24 mouse cellular contexts compared by ENCODE assay signal in genomic region chr16:52498757-52499335, GRCm38 (mm10). TPM values are rescaled to one million over a fixed set of nuclear protein-coding genes. Genes with fewer than 3 reads are reported as not detected.
A peak's percentile ranks its signal among the peaks of the same experiment; 100 is the strongest.
DNase-seq lines count a peak whose midpoint lies in the region; ATAC-seq and TF ChIP-seq lines count a peak whose summit lies in the region.
"Had no signal": no experiment of that assay in that cellular context is flagged by ENCODE, and none has a peak within 500 bp of the region (broad histone marks: within the 10 kb centered on the region; RNA-seq: fewer than 3 reads in every experiment).

No protein-coding gene starts in this region.

- no peak overlapping the region for H3K4me3 ChIP-seq in forebrain, embryonic 14.5 days (ENCODE audit: low read depth, low read length)
- no peak overlapping the region for H3K4me3 ChIP-seq in forebrain, embryonic 10.5 days
- no peak overlapping the region for H3K4me3 ChIP-seq in kidney, postnatal 0 days (replicated peaks; ENCODE audit: low read depth, low read length)
- H3K4me3 ChIP-seq in forebrain, postnatal 0 days (ENCODE audit: low read depth, low read length) = no peak overlapping the region
- no peak overlapping the region for H3K4me3 ChIP-seq in heart, embryonic 11.5 days (ENCODE audit: low read depth, low read length)
- H3K4me3 ChIP-seq: embryonic facial prominence, embryonic 13.5 days; embryonic facial prominence, embryonic 15.5 days; erythroblast, embryonic 14.5 days had no signal

- TF ChIP-seq CTCF in kidney, postnatal 0 days (IDR thresholded peaks at IDR 0.05; ENCODE audit: low read depth) = no peak
- no peak for TF ChIP-seq CTCF in brain, embryonic 14.5 days (IDR thresholded peaks at IDR 0.05; ENCODE audit: borderline replicate concordance, extremely low read depth, insufficient read depth, insufficient read length)
- TF ChIP-seq CTCF in forebrain, postnatal 0 days (IDR thresholded peaks at IDR 0.05; ENCODE audit: low read depth) = no peak

- TF ChIP-seq POLR2A in brain, embryonic 14.5 days (IDR thresholded peaks at IDR 0.05; ENCODE audit: borderline replicate concordance, extremely low read depth, insufficient read depth, insufficient read length, poor library complexity, severe bottlenecking) = no peak

- H3K9ac ChIP-seq in forebrain, embryonic 14.5 days (ENCODE audit: low read length) = no peak overlapping the region
- no peak overlapping the region for H3K9ac ChIP-seq in kidney, postnatal 0 days (ENCODE audit: low read depth, low read length)
- no peak overlapping the region for H3K9ac ChIP-seq in forebrain, postnatal 0 days
- H3K9ac ChIP-seq in heart, embryonic 11.5 days (ENCODE audit: low read depth, low read length) = no peak overlapping the region
- H3K9ac ChIP-seq: embryonic facial prominence, embryonic 13.5 days; embryonic facial prominence, embryonic 15.5 days had no signal

- no peak overlapping the region for H3K4me2 ChIP-seq in forebrain, embryonic 14.5 days (ENCODE audit: low read length)
- no peak overlapping the region for H3K4me2 ChIP-seq in kidney, postnatal 0 days (ENCODE audit: low read length)
- H3K4me2 ChIP-seq in forebrain, postnatal 0 days (ENCODE audit: low read depth) = no peak overlapping the region
- H3K4me2 ChIP-seq in heart, embryonic 11.5 days = no peak overlapping the region
- H3K4me2 ChIP-seq: embryonic facial prominence, embryonic 13.5 days; embryonic facial prominence, embryonic 15.5 days had no signal

- DNase-seq in forebrain, embryonic 14.5 days (ENCODE audit: low spot score) = peak; percentile 60
- DNase-seq in forebrain, embryonic 10.5 days (ENCODE audit: extremely low spot score, low spot score) = no peak
- DNase-seq in kidney, postnatal 0 days (ENCODE audit: low spot score) = peak; percentile 12
- no peak for DNase-seq in kidney, postnatal 10 days
- peak; percentile 64 for DNase-seq in brain, embryonic 14.5 days (ENCODE audit: low read depth)
- DNase-seq in forebrain, postnatal 0 days = peak; percentile 30
- no peak for DNase-seq in layer of hippocampus, adult 9-11 months
- DNase-seq: adrenal gland, adult 8-10 months; adrenal gland, postnatal 14 days; adrenal gland, postnatal 36 days; cerebellum, adult 11 months; cerebellum, adult 18-20 months; cerebellum, adult 8-10 months; cerebellum, adult 9-11 months; cerebellum, postnatal 14 days; cerebellum, postnatal 36 days; embryo, embryonic 11 days had no signal

- no peaks in the 10 kb centered on the region for H3K4me1 ChIP-seq in forebrain, embryonic 14.5 days (ENCODE audit: control insufficient read depth, insufficient read depth, low read length)
- no peaks in the 10 kb centered on the region for H3K4me1 ChIP-seq in forebrain, embryonic 10.5 days
- no peaks in the 10 kb centered on the region for H3K4me1 ChIP-seq in kidney, postnatal 0 days (replicated peaks; ENCODE audit: insufficient read depth, low read length)
- no peaks in the 10 kb centered on the region for H3K4me1 ChIP-seq in forebrain, postnatal 0 days (ENCODE audit: insufficient read depth)
- H3K4me1 ChIP-seq in heart, embryonic 11.5 days (ENCODE audit: control insufficient read depth, insufficient read depth, low read length) = no peaks in the 10 kb centered on the region
- H3K4me1 ChIP-seq: embryonic facial prominence, embryonic 13.5 days; embryonic facial prominence, embryonic 15.5 days had no signal

- no peaks in the 10 kb centered on the region for H3K36me3 ChIP-seq in forebrain, embryonic 14.5 days (ENCODE audit: control insufficient read depth, insufficient read depth, low read length)
- H3K36me3 ChIP-seq in forebrain, embryonic 10.5 days (replicated peaks) = no peaks in the 10 kb centered on the region
- no peaks in the 10 kb centered on the region for H3K36me3 ChIP-seq in kidney, postnatal 0 days (ENCODE audit: insufficient read depth, low read length)
- H3K36me3 ChIP-seq in forebrain, postnatal 0 days (ENCODE audit: insufficient read depth) = no peaks in the 10 kb centered on the region
- no peaks in the 10 kb centered on the region for H3K36me3 ChIP-seq in heart, embryonic 11.5 days (ENCODE audit: control insufficient read depth, insufficient read depth, low read length)
- H3K36me3 ChIP-seq: embryonic facial prominence, embryonic 13.5 days; embryonic facial prominence, embryonic 15.5 days; G1E had no signal

- no peaks in the 10 kb centered on the region for H3K27me3 ChIP-seq in forebrain, embryonic 14.5 days (replicated peaks; ENCODE audit: control insufficient read depth, insufficient read depth, low read length)
- no peaks in the 10 kb centered on the region for H3K27me3 ChIP-seq in forebrain, embryonic 10.5 days (ENCODE audit: poor library complexity, severe bottlenecking)
- H3K27me3 ChIP-seq in kidney, postnatal 0 days (ENCODE audit: insufficient read depth, low read length) = no peaks in the 10 kb centered on the region
- H3K27me3 ChIP-seq in forebrain, postnatal 0 days (ENCODE audit: insufficient read depth, low read length) = no peaks in the 10 kb centered on the region
- no peaks in the 10 kb centered on the region for H3K27me3 ChIP-seq in heart, embryonic 11.5 days (ENCODE audit: control insufficient read depth, insufficient read depth, low read length)
- H3K27me3 ChIP-seq: embryonic facial prominence, embryonic 13.5 days; embryonic facial prominence, embryonic 15.5 days had no signal

- no peaks in the 10 kb centered on the region for H3K9me3 ChIP-seq in forebrain, embryonic 14.5 days (replicated peaks; ENCODE audit: control insufficient read depth, low read length)
- H3K9me3 ChIP-seq in forebrain, embryonic 10.5 days = no peaks in the 10 kb centered on the region
- no peaks in the 10 kb centered on the region for H3K9me3 ChIP-seq in kidney, postnatal 0 days (replicated peaks; ENCODE audit: low read length)
- no peaks in the 10 kb centered on the region for H3K9me3 ChIP-seq in forebrain, postnatal 0 days (ENCODE audit: low read length)
- H3K9me3 ChIP-seq in heart, embryonic 11.5 days (replicated peaks; ENCODE audit: control insufficient read depth, low read length) = no peaks in the 10 kb centered on the region
- H3K9me3 ChIP-seq: embryonic facial prominence, embryonic 13.5 days; embryonic facial prominence, embryonic 15.5 days had no signal

- no peak overlapping the region for H3K27ac ChIP-seq in forebrain, embryonic 14.5 days (ENCODE audit: low read depth, low read length)
- no peak overlapping the region for H3K27ac ChIP-seq in forebrain, embryonic 10.5 days
- H3K27ac ChIP-seq in kidney, postnatal 0 days = no peak overlapping the region
- H3K27ac ChIP-seq in forebrain, postnatal 0 days (ENCODE audit: low read depth, low read length) = no peak overlapping the region
- H3K27ac ChIP-seq in heart, embryonic 11.5 days (ENCODE audit: low read depth, low read length) = no peak overlapping the region
- H3K27ac ChIP-seq: embryonic facial prominence, embryonic 13.5 days; embryonic facial prominence, embryonic 15.5 days had no signal

- ATAC-seq in forebrain, embryonic 14.5 days = peak; percentile 60; the same call in 1 of the 2 replicates
- no peak for ATAC-seq in kidney, postnatal 0 days (replicated peaks; ENCODE audit: low FRiP score, low read depth)
- peak; percentile 58 for ATAC-seq in forebrain, postnatal 0 days
- no peak for ATAC-seq in heart, embryonic 11.5 days (replicated peaks; ENCODE audit: insufficient number of reproducible peaks, low FRiP score, low TSS enrichment)
- ATAC-seq: activated CD4-positive, CD25-positive, alpha-beta regulatory T cell, adult 4 months; Patski had no signal

- WGBS in forebrain, embryonic 14.5 days = 51% methylated on average over 4 of the region's 4 CpGs
- WGBS in forebrain, embryonic 10.5 days = 92% methylated on average over 4 of the region's 4 CpGs
- 62% methylated on average over 4 of the region's 4 CpGs for WGBS in kidney, postnatal 0 days
- WGBS in forebrain, postnatal 0 days = 29% methylated on average over 4 of the region's 4 CpGs
- WGBS in heart, embryonic 11.5 days (ENCODE audit: insufficient replicate concordance) = 66% methylated on average over 4 of the region's 4 CpGs

RNA-seq across cellular contexts. Expression of gene Alcam, which starts 45.0 kb away (rescaled TPM):
- 42.9 and 52.8 TPM in 2 replicates for polyA plus RNA-seq in forebrain, embryonic 14.5 days (2014; fragmentation: Nextera tagmentation; extraction: Ambion mirVana)
- 5.4 and 6.5 TPM in 2 replicates for polyA plus RNA-seq in forebrain, embryonic 10.5 days (2016; fragmentation: Nextera tagmentation; extraction: Ambion mirVana)
- polyA plus RNA-seq in kidney, postnatal 0 days (2015; fragmentation: Nextera tagmentation; extraction: Ambion mirVana) = 57.7 and 61.7 TPM in 2 replicates
- 29.7 and 39.1 TPM in 2 replicates for polyA plus RNA-seq in brain, embryonic 14.5 days (2012; rRNA removed)
- total RNA-seq in forebrain, postnatal 0 days (2014; rRNA removed) = 135 and 146 TPM in 2 replicates
- 21.8 and 30.8 TPM in 2 replicates for polyA plus RNA-seq in forebrain, postnatal 0 days (2015; fragmentation: Nextera tagmentation; extraction: Ambion mirVana)
- polyA plus RNA-seq in heart, embryonic 11.5 days (2014; fragmentation: Nextera tagmentation; extraction: Ambion mirVana) = 29.7 and 42.3 TPM in 2 replicates
- polyA plus RNA-seq: G1E had no signal

Comparison
In these comparisons a context has a peak if more than half of its experiments do, and no peak if none do; other contexts are left out.
1. DNase-seq: peak in forebrain, embryonic 14.5 days (single experiment), kidney, postnatal 0 days (single experiment), brain, embryonic 14.5 days (single experiment) and forebrain, postnatal 0 days (single experiment); none in forebrain, embryonic 10.5 days (single experiment), kidney, postnatal 10 days (single experiment) and layer of hippocampus, adult 9-11 months (single experiment).
2. ATAC-seq: peak in forebrain, embryonic 14.5 days (single experiment) and forebrain, postnatal 0 days (single experiment); none in kidney, postnatal 0 days (single experiment) and heart, embryonic 11.5 days (single experiment).